Mouse (Mus musculus): ENCODE measurements around the gene Cdc26.

GRCm38 (mm10) chr4:62395806-62396205 is 12.6 kb downstream of the Cdc26 start:
- no peak for TF ChIP-seq POLR2A (IDR thresholded peaks at IDR 0.05; ENCODE audit: borderline replicate concordance, extremely low read depth, insufficient read depth, insufficient read length, poor library complexity, severe bottlenecking)
- no peak for TF ChIP-seq CTCF (IDR thresholded peaks at IDR 0.05; ENCODE audit: borderline replicate concordance, extremely low read depth, insufficient read depth, insufficient read length)
